Mouse (Mus musculus): ENCODE results near the gene Malrd1. TPM values are rescaled to one million over a fixed set of nuclear protein-coding genes. Genes with fewer than 3 reads are reported as not detected.

Gene Malrd1
- polyA plus RNA-seq, 1 experiment from 2014 or later: 0.03 TPM

DNA sequence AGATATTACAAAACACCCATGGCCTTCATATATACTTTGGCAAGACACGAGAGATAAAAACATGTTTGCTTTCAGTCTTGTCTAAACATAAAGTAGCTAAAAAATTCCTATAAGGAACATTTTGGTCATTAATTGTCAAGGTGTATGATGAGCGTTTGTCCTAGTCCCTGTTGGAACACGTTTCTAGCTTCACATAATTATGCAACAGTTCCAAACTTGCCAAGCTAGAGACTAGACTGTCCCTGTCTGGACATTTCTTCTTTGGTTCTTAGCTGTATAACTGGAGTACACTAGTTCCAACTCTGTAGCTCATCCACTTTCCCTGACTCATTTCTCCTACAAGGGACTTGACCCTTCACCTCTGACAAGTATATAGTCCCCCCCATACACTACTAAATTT lies 687.8 kb downstream of the Malrd1 start:
- no peaks in the 10 kb centered on the region for H3K4me1 ChIP-seq (ENCODE audit: control insufficient read depth, insufficient read depth, low read length)

GRCm38 (mm10) chr2:16228187-16228832 lies 702.0 kb downstream of the Malrd1 start:
- Histone ChIP-seq H3K36me3 (ENCODE audit: control insufficient read depth, insufficient read depth) (no peaks in the 10 kb centered on the region), H3K4me1 (ENCODE audit: control insufficient read depth, insufficient read depth, low read length) (no peaks in the 10 kb centered on the region), H3K9ac (ENCODE audit: low read length) (no peak overlapping the region), H3K27ac (ENCODE audit: low read length) (no peak overlapping the region), H3K4me2 (ENCODE audit: low read depth, low read length) (no peak overlapping the region), H3K9me3 (replicated peaks; ENCODE audit: control insufficient read depth, low read length) (no peaks in the 10 kb centered on the region), H3K27me3 (ENCODE audit: control insufficient read depth, insufficient read depth, low read length) (no peaks in the 10 kb centered on the region), H3K4me3 (ENCODE audit: low read length) (no peak overlapping the region)
- no peak for ATAC-seq (replicated peaks; ENCODE audit: extremely low read depth, insufficient read depth, low FRiP score)
- 83% methylated on average over 1 of the region's 1 CpGs for WGBS

More for the DNA sequence above, 687.8 kb downstream of the Malrd1 start:
- Histone ChIP-seq H3K9me3 (replicated peaks; ENCODE audit: control insufficient read depth, low read length) (no peaks in the 10 kb centered on the region), H3K27ac (ENCODE audit: low read length) (no peak overlapping the region), H3K4me3 (ENCODE audit: low read length) (no peak overlapping the region), H3K36me3 (ENCODE audit: control insufficient read depth, insufficient read depth) (no peaks in the 10 kb centered on the region), H3K9ac (ENCODE audit: low read length) (no peak overlapping the region), H3K4me2 (ENCODE audit: low read depth, low read length) (no peak overlapping the region), H3K27me3 (ENCODE audit: control insufficient read depth, insufficient read depth, low read length) (no peaks in the 10 kb centered on the region)
- 82% methylated on average over 3 of the region's 3 CpGs for WGBS
- no peak for ATAC-seq (replicated peaks; ENCODE audit: extremely low read depth, insufficient read depth, low FRiP score)

GRCm38 (mm10) chr2:16240861-16241260 lies 714.6 kb downstream of the Malrd1 start:
- Histone ChIP-seq H3K4me2 (ENCODE audit: low read depth, low read length) (no peak overlapping the region), H3K4me1 (ENCODE audit: control insufficient read depth, insufficient read depth, low read length) (no peaks in the 10 kb centered on the region), H3K27ac (ENCODE audit: low read length) (no peak overlapping the region), H3K9me3 (replicated peaks; ENCODE audit: control insufficient read depth, low read length) (no peaks in the 10 kb centered on the region), H3K9ac (ENCODE audit: low read length) (no peak overlapping the region), H3K36me3 (ENCODE audit: control insufficient read depth, insufficient read depth) (no peaks in the 10 kb centered on the region), H3K27me3 (ENCODE audit: control insufficient read depth, insufficient read depth, low read length) (no peaks in the 10 kb centered on the region), H3K4me3 (ENCODE audit: low read length) (no peak overlapping the region)
- 78% methylated on average over 1 of the region's 1 CpGs for WGBS
- no peak for ATAC-seq (replicated peaks; ENCODE audit: extremely low read depth, insufficient read depth, low FRiP score)

- H3K9ac ChIP-seq (ENCODE audit: low read length): no peak overlapping the region
- no peak for ATAC-seq (replicated peaks; ENCODE audit: extremely low read depth, insufficient read depth, low FRiP score)
- H3K36me3 ChIP-seq (ENCODE audit: control insufficient read depth, insufficient read depth): no peaks in the 10 kb centered on the region
- 75% methylated on average over 2 of the region's 2 CpGs for WGBS
- no peaks in the 10 kb centered on the region for H3K4me1 ChIP-seq (ENCODE audit: control insufficient read depth, insufficient read depth, low read length)
- H3K4me2 ChIP-seq (ENCODE audit: low read depth, low read length): no peak overlapping the region
- no peaks in the 10 kb centered on the region for H3K9me3 ChIP-seq (replicated peaks; ENCODE audit: control insufficient read depth, low read length)
- H3K4me3 ChIP-seq (ENCODE audit: low read length): no peak overlapping the region
- H3K27me3 ChIP-seq (ENCODE audit: control insufficient read depth, insufficient read depth, low read length): no peaks in the 10 kb centered on the region
- no peak overlapping the region for H3K27ac ChIP-seq (ENCODE audit: low read length)
Measured at GRCm38 (mm10) chr2:16243097-16243496, 716.8 kb downstream of the Malrd1 start.

GRCm38 (mm10) chr2:16248861-16249260 lies 722.6 kb downstream of the Malrd1 start:
- H3K9ac ChIP-seq (ENCODE audit: low read length): no peak overlapping the region

DNA sequence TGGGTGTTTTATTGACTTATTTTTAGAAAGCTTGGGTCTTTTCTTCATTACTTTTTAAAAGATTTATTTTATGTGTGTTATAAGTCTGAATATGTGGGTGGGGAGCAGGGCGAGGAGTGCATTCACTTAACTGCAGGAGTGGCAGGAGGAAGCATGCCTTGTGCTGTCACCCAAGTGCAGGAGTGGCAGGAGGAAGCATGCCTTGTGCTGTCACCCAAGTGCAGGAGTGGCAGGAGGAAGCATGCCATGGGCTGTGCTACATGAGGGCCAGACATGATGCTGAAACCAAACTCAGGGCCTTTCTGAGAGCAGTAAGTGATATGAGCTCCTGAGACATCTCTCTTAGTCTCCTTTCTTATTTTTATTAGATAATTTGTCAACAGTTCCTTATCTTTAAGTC lies 726.0 kb downstream of the Malrd1 start:
- Histone ChIP-seq H3K9me3 (replicated peaks; ENCODE audit: control insufficient read depth, low read length) (no peaks in the 10 kb centered on the region), H3K4me2 (ENCODE audit: low read depth, low read length) (no peak overlapping the region), H3K9ac (ENCODE audit: low read length) (no peak overlapping the region), H3K4me3 (ENCODE audit: low read length) (no peak overlapping the region), H3K4me1 (ENCODE audit: control insufficient read depth, insufficient read depth, low read length) (no peaks in the 10 kb centered on the region), H3K36me3 (ENCODE audit: control insufficient read depth, insufficient read depth) (no peaks in the 10 kb centered on the region), H3K27me3 (ENCODE audit: control insufficient read depth, insufficient read depth, low read length) (no peaks in the 10 kb centered on the region), H3K27ac (ENCODE audit: low read length) (no peak overlapping the region)
- 66% methylated on average over 1 of the region's 1 CpGs for WGBS
- ATAC-seq (replicated peaks; ENCODE audit: extremely low read depth, insufficient read depth, low FRiP score): no peak

More at GRCm38 (mm10) chr2:16248861-16249260, 722.6 kb downstream of the Malrd1 start:
- Histone ChIP-seq H3K4me3 (ENCODE audit: low read length) (no peak overlapping the region), H3K4me2 (ENCODE audit: low read depth, low read length) (no peak overlapping the region), H3K4me1 (ENCODE audit: control insufficient read depth, insufficient read depth, low read length) (no peaks in the 10 kb centered on the region), H3K9me3 (replicated peaks; ENCODE audit: control insufficient read depth, low read length) (no peaks in the 10 kb centered on the region), H3K36me3 (ENCODE audit: control insufficient read depth, insufficient read depth) (no peaks in the 10 kb centered on the region), H3K27ac (ENCODE audit: low read length) (no peak overlapping the region), H3K27me3 (ENCODE audit: control insufficient read depth, insufficient read depth, low read length) (no peaks in the 10 kb centered on the region)
- ATAC-seq (replicated peaks; ENCODE audit: extremely low read depth, insufficient read depth, low FRiP score): no peak
- WGBS: 52% methylated on average over 3 of the region's 3 CpGs
